In genomic region chr4:134480864-134481263, GRCm38 (mm10) we compare ENCODE assay signal across 9 mouse cellular contexts. TPM values are rescaled to one million over a fixed set of nuclear protein-coding genes. Genes with fewer than 3 reads are reported as not detected.
DNase-seq lines count a peak whose midpoint lies in the region; ATAC-seq and TF ChIP-seq lines count a peak whose summit lies in the region.
"Had no signal": no experiment of that assay in that cellular context is flagged by ENCODE, and none has a peak within 500 bp of the region (broad histone marks: within the 10 kb centered on the region; RNA-seq: fewer than 3 reads in every experiment).

No protein-coding gene starts in this region.

- H3K9me3 ChIP-seq in forebrain, embryonic 11.5 days (ENCODE audit: control insufficient read depth, low read length) = no peaks in the 10 kb centered on the region
- H3K9me3 ChIP-seq in forebrain, embryonic 15.5 days = no peaks in the 10 kb centered on the region
- no peaks in the 10 kb centered on the region for H3K9me3 ChIP-seq in MEL (replicated peaks; ENCODE audit: insufficient read depth, low read length)
- H3K9me3 ChIP-seq: limb, embryonic 13.5 days had no signal

- H3K4me3 ChIP-seq in forebrain, embryonic 11.5 days (ENCODE audit: low read depth, low read length) = no peak overlapping the region
- H3K4me3 ChIP-seq in forebrain, embryonic 15.5 days = no peak overlapping the region
- H3K4me3 ChIP-seq in MEL (ENCODE audit: control insufficient read depth in 1 of 2, insufficient read depth in 1 of 2, low read depth in 2 of 2, low read length in 2 of 2) = no peak overlapping the region
- H3K4me3 ChIP-seq: limb, embryonic 13.5 days had no signal

- peak; percentile 35 for TF ChIP-seq RAD21 in MEL (IDR thresholded peaks at IDR 0.05; ENCODE audit: low read depth, low read length)

- no peak overlapping the region for H3K4me2 ChIP-seq in forebrain, embryonic 11.5 days (ENCODE audit: low read depth, low read length, severe bottlenecking)
- H3K4me2 ChIP-seq in forebrain, embryonic 15.5 days (replicated peaks) = no peak overlapping the region
- H3K4me2 ChIP-seq: limb, embryonic 13.5 days had no signal

- peak; percentile 55; the same call in 1 of the 2 replicates for ATAC-seq in forebrain, embryonic 11.5 days (replicated peaks; ENCODE audit: low FRiP score)
- no peak for ATAC-seq in forebrain, embryonic 15.5 days (replicated peaks)

- no peak for TF ChIP-seq EP300 in MEL (IDR thresholded peaks at IDR 0.05; ENCODE audit: low read depth in 1 of 2, low read length in 2 of 2)

- H3K9ac ChIP-seq in forebrain, embryonic 11.5 days (ENCODE audit: low read length) = no peak overlapping the region
- no peak overlapping the region for H3K9ac ChIP-seq in forebrain, embryonic 15.5 days (replicated peaks)
- H3K9ac ChIP-seq in MEL (ENCODE audit: control insufficient read depth, low read depth, low read length, poor library complexity, severe bottlenecking) = no peak overlapping the region
- H3K9ac ChIP-seq: limb, embryonic 13.5 days had no signal

- no peak overlapping the region for H3K27ac ChIP-seq in forebrain, embryonic 11.5 days (ENCODE audit: low read depth, low read length)
- no peak overlapping the region for H3K27ac ChIP-seq in forebrain, embryonic 15.5 days (replicated peaks)
- no peak overlapping the region for H3K27ac ChIP-seq in MEL (ENCODE audit: control insufficient read depth, low read depth, low read length)
- H3K27ac ChIP-seq: limb, embryonic 13.5 days had no signal

- no peak for TF ChIP-seq POLR2A in MEL (IDR thresholded peaks at IDR 0.05; ENCODE audit: control insufficient read depth in 1 of 2, insufficient read depth in 1 of 2, low read depth in 1 of 2, low read length in 2 of 2, poor library complexity in 1 of 2)

- H3K27me3 ChIP-seq in forebrain, embryonic 11.5 days (ENCODE audit: control insufficient read depth, insufficient read depth, low read length) = no peaks in the 10 kb centered on the region
- no peaks in the 10 kb centered on the region for H3K27me3 ChIP-seq in forebrain, embryonic 15.5 days
- peaks cover 3 to 6% of the 10 kb centered on the region in 2 experiments; a peak in 2 of 4 replicates for H3K27me3 ChIP-seq in MEL (ENCODE audit: control insufficient read depth in 1 of 2, insufficient read depth in 2 of 2, low read length in 2 of 2)

- intact Hi-C loops in gastrocnemius, postnatal 14 days (cut with DNase I; ENCODE audit: low total_unique reads) = loop anchor here (10.0 kb wide), 1 partner anchor 226 kb away; the partner anchor contains the start of gene Grrp1

- WGBS in forebrain, embryonic 11.5 days = 20% methylated on average over 6 of the region's 6 CpGs
- WGBS in forebrain, embryonic 15.5 days = 22% methylated on average over 6 of the region's 6 CpGs

- no peaks in the 10 kb centered on the region for H3K4me1 ChIP-seq in forebrain, embryonic 11.5 days (replicated peaks; ENCODE audit: control insufficient read depth, insufficient read depth, low read length)
- H3K4me1 ChIP-seq in forebrain, embryonic 15.5 days = peaks cover 13% of the 10 kb centered on the region
- no peaks in the 10 kb centered on the region; a peak in 1 of 4 replicates for H3K4me1 ChIP-seq in MEL (ENCODE audit: control insufficient read depth in 1 of 2, insufficient read depth in 2 of 2, low read length in 2 of 2)

- H3K79me2 ChIP-seq in MEL (ENCODE audit: control insufficient read depth, insufficient read depth, low read length, poor library complexity) = no peaks in the 10 kb centered on the region

- no peaks in the 10 kb centered on the region; the same call in 1 of the 2 replicates for H3K36me3 ChIP-seq in forebrain, embryonic 11.5 days (ENCODE audit: control insufficient read depth, insufficient read depth, low read length)
- peaks cover 10% of the 10 kb centered on the region for H3K36me3 ChIP-seq in forebrain, embryonic 15.5 days
- no peaks in the 10 kb centered on the region for H3K36me3 ChIP-seq in MEL (ENCODE audit: control insufficient read depth in 1 of 2, insufficient read depth in 2 of 2, low read length in 2 of 2)

- TF ChIP-seq CTCF in MEL (IDR thresholded peaks at IDR 0.05 in 2 of 3, conservative IDR thresholded peaks at IDR 0.05 in 1 of 3; ENCODE audit: control insufficient read depth in 1 of 3, insufficient read depth in 1 of 3, low read depth in 2 of 3, low read length in 3 of 3, poor library complexity in 1 of 3, severe bottlenecking in 1 of 3) = peak; percentile 77 to 91 (median 85)

- DNase-seq in forebrain, embryonic 11.5 days (ENCODE audit: low spot score) = peak; percentile 85
- peak; percentile 82 for DNase-seq in MEL (ENCODE audit: low read depth, low spot score)
- peak; percentile 87 for DNase-seq in cerebellum, adult 9-10 months
- DNase-seq in gastrocnemius, postnatal 14 days = peak; percentile 75
- peak; percentile 80 to 91 for DNase-seq in kidney, postnatal 36 days
- DNase-seq in lung, postnatal 10 days = peak; percentile 92
- DNase-seq in spleen, adult 12 weeks (ENCODE audit: low spot score) = peak; percentile 61

TF ChIP-seq in MEL, 35 proteins besides CTCF, POLR2A, EP300 and RAD21:
- peak; percentile 46 for TF ChIP-seq ZC3H11A (IDR thresholded peaks at IDR 0.05; ENCODE audit: low read depth, low read length)
- TF ChIP-seq ZMIZ1 (IDR thresholded peaks at IDR 0.05; ENCODE audit: low read depth, low read length) = no peak
- peak; percentile 76 for TF ChIP-seq SMC3 (IDR thresholded peaks at IDR 0.05; ENCODE audit: low read depth, low read length)
- TF ChIP-seq BHLHE40 (IDR thresholded peaks at IDR 0.05; ENCODE audit: borderline replicate concordance, low read depth, low read length) = no peak
- TF ChIP-seq MXI1 (IDR thresholded peaks at IDR 0.05; ENCODE audit: low read depth, low read length) = no peak

RNA-seq across cellular contexts. Expression of gene Stmn1, which starts 12.7 kb away (rescaled TPM):
- polyA plus RNA-seq in forebrain, embryonic 11.5 days (2014; fragmentation: Nextera tagmentation; extraction: Ambion mirVana) = 3,131 and 3,150 TPM in 2 replicates
- 7,875 and 7,989 TPM in 2 replicates for polyA plus RNA-seq in forebrain, embryonic 15.5 days (2015; fragmentation: Nextera tagmentation; extraction: Ambion mirVana)
- total RNA-seq in MEL (2012; rRNA removed) = 200 and 214 TPM in 2 replicates
- 100 to 1,000 TPM in 1 of 2 experiments, not detected in 1; 350 TPM for polyA plus RNA-seq in MEL (2012; ENCODE audit: insufficient read depth in 1 of 2, insufficient read length in 2 of 2, low read depth in 1 of 2, low replicate concordance in 2 of 2, missing spikeins in 1 of 2)
- total RNA-seq in gastrocnemius, postnatal 14 days (2021) = 10 to 100 TPM; 29.4 to 37.7 TPM

RNA-seq across cellular contexts. Expression of gene Paqr7, which starts 15.6 kb away (rescaled TPM):
- polyA plus RNA-seq in forebrain, embryonic 11.5 days (2014; fragmentation: Nextera tagmentation; extraction: Ambion mirVana) = 1.3 and 1.5 TPM in 2 replicates
- 10.8 and 12.3 TPM in 2 replicates for polyA plus RNA-seq in forebrain, embryonic 15.5 days (2015; fragmentation: Nextera tagmentation; extraction: Ambion mirVana)
- total RNA-seq in MEL (2012; rRNA removed) = 0.19 and 0.26 TPM in 2 replicates
- polyA plus RNA-seq in MEL (2012; ENCODE audit: insufficient read depth in 1 of 2, insufficient read length in 2 of 2, low read depth in 1 of 2, low replicate concordance in 2 of 2, missing spikeins in 1 of 2) = 1 to 10 TPM in 1 of 2 experiments, not detected in 1; 2.4 TPM
- total RNA-seq in gastrocnemius, postnatal 14 days (2021) = 1 to 10 TPM; 3.9 to 5.4 TPM

RNA-seq across cellular contexts. Expression of gene Aunip, which starts 29.9 kb away (rescaled TPM):
- polyA plus RNA-seq in forebrain, embryonic 11.5 days (2014; fragmentation: Nextera tagmentation; extraction: Ambion mirVana) = 8.7 and 9.3 TPM in 2 replicates
- polyA plus RNA-seq in forebrain, embryonic 15.5 days (2015; fragmentation: Nextera tagmentation; extraction: Ambion mirVana) = 5.1 and 6.8 TPM in 2 replicates
- total RNA-seq in MEL (2012; rRNA removed) = 12.8 and 14.9 TPM in 2 replicates
- polyA plus RNA-seq in MEL (2012; ENCODE audit: insufficient read depth in 1 of 2, insufficient read length in 2 of 2, low read depth in 1 of 2, low replicate concordance in 2 of 2, missing spikeins in 1 of 2) = 10 to 100 TPM in 1 of 2 experiments, not detected in 1; 20.6 TPM
- total RNA-seq in gastrocnemius, postnatal 14 days (2021) = under 1 TPM; 0.29 to 0.86 TPM

RNA-seq across cellular contexts. Expression of gene Mtfr1l, which starts 54.3 kb away (rescaled TPM):
- 132 and 135 TPM in 2 replicates for polyA plus RNA-seq in forebrain, embryonic 11.5 days (2014; fragmentation: Nextera tagmentation; extraction: Ambion mirVana)
- polyA plus RNA-seq in forebrain, embryonic 15.5 days (2015; fragmentation: Nextera tagmentation; extraction: Ambion mirVana) = 157 and 161 TPM in 2 replicates
- total RNA-seq in MEL (2012; rRNA removed) = 44.3 and 52.0 TPM in 2 replicates
- 10 to 100 TPM in 1 of 2 experiments, not detected in 1; 88.3 TPM for polyA plus RNA-seq in MEL (2012; ENCODE audit: insufficient read depth in 1 of 2, insufficient read length in 2 of 2, low read depth in 1 of 2, low replicate concordance in 2 of 2, missing spikeins in 1 of 2)
- 100 to 1,000 TPM; 113 to 118 TPM for total RNA-seq in gastrocnemius, postnatal 14 days (2021)
